Mouse (Mus musculus): ENCODE measurements at regions not wholly inside any gene's neighbourhood (a gene's known extent, or its start where the extent isn't known, plus 50 kb on each side); places are given as distances from the start of the nearest gene placed in this dataset.

- no peak for TF ChIP-seq POLR2A (IDR thresholded peaks at IDR 0.05; ENCODE audit: control insufficient read depth, extremely low read depth, insufficient read depth, low read length, poor library complexity)
- no peak for TF ChIP-seq CTCF (IDR thresholded peaks at IDR 0.05; ENCODE audit: borderline replicate concordance, control insufficient read depth, extremely low read depth, insufficient read depth, low read length, poor library complexity)
Measured at GRCm38 (mm10) chr15:68417142-68417541, 1916.4 kb upstream of the Lrrc6 start.
